14 mouse cellular contexts compared by ENCODE assay signal in the genomic region with DNA sequence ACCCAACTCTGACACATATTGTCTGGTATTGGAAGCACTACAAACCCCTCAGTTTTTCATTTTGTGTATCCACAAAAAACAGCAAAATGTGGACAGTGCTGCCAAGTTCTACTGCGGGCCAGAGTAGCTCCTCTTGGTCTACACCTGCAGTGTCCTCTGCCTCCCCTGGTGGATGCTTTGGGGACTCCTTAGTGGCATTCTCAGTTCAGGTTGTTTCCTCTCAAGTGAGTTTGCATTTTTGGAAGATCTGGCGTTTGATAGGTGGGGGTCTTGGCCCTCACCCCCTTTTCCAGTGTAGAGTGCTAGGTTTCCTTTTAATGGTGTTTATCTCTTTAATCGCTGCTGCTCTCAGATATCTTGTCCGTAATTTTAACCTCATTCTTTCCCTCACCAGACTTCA.
DNase-seq lines count a peak whose midpoint lies in the region; ATAC-seq and TF ChIP-seq lines count a peak whose summit lies in the region.
"Had no signal": no experiment of that assay in that cellular context is flagged by ENCODE, and none has a peak within 500 bp of the region (broad histone marks: within the 10 kb centered on the region; RNA-seq: fewer than 3 reads in every experiment).

No protein-coding gene starts in this region.

- H3K4me3 ChIP-seq in lung, embryonic 14.5 days (ENCODE audit: low read depth, low read length), result no peak overlapping the region
- no peak overlapping the region for H3K4me3 ChIP-seq in lung, adult 2 months (replicated peaks; ENCODE audit: extremely low read depth, low read depth, low read length)
- H3K4me3 ChIP-seq: forebrain, embryonic 13.5 days; midbrain, embryonic 12.5 days had no signal

- no peaks in the 10 kb centered on the region for H3K36me3 ChIP-seq in lung, embryonic 14.5 days (ENCODE audit: insufficient read depth)
- H3K36me3 ChIP-seq: G1E; midbrain, embryonic 12.5 days had no signal

- TF ChIP-seq CTCF in lung, embryonic 14.5 days (IDR thresholded peaks at IDR 0.05; ENCODE audit: low read depth), result peak; percentile 31
- TF ChIP-seq CTCF in lung, adult 2 months (IDR thresholded peaks at IDR 0.05; ENCODE audit: insufficient read depth, low read length), result no peak

- H3K27ac ChIP-seq in lung, embryonic 14.5 days (ENCODE audit: low read depth), result no peak overlapping the region
- H3K27ac ChIP-seq: forebrain, embryonic 13.5 days; midbrain, embryonic 12.5 days had no signal

- no peak overlapping the region for H3K9ac ChIP-seq in lung, embryonic 14.5 days
- H3K9ac ChIP-seq: forebrain, embryonic 13.5 days; midbrain, embryonic 12.5 days had no signal

- ATAC-seq in lung, embryonic 14.5 days (ENCODE audit: insufficient read depth), result no peak
- no peak for ATAC-seq in inflammation-experienced regulatory T-cells, adult 6 months
- no peak for ATAC-seq in megakaryocyte progenitor cell, adult 5-6 weeks (replicated peaks; ENCODE audit: poor library complexity)
- ATAC-seq: forebrain, embryonic 13.5 days had no signal

- WGBS in lung, embryonic 14.5 days, result 72% methylated on average over 4 of the region's 4 CpGs
- 75% methylated on average over 4 of the region's 4 CpGs for WGBS in lung, adult 2 months

- H3K9me3 ChIP-seq in lung, embryonic 14.5 days (ENCODE audit: low read depth, low read length), result no peaks in the 10 kb centered on the region
- H3K9me3 ChIP-seq: forebrain, embryonic 13.5 days; G1E; midbrain, embryonic 12.5 days had no signal

- no peaks in the 10 kb centered on the region for H3K4me1 ChIP-seq in lung, embryonic 14.5 days (ENCODE audit: insufficient read depth)
- no peaks in the 10 kb centered on the region for H3K4me1 ChIP-seq in lung, adult 2 months (ENCODE audit: control insufficient read depth, insufficient read depth, low read length)
- H3K4me1 ChIP-seq: forebrain, embryonic 13.5 days; midbrain, embryonic 12.5 days had no signal

- DNase-seq in heart, adult 11 months, result peak; percentile 61
- no peak for DNase-seq in heart, postnatal 4 days
- no peak for DNase-seq in lung, embryonic 14.5 days
- no peak for DNase-seq in lung, adult 2 months
- DNase-seq in CD8-positive naive resting alpha-beta T cell, adult 2 months (ENCODE audit: low read depth in 2 of 2, low spot score in 2 of 2), result peak; percentile 10 to 43
- peak; percentile 11 for DNase-seq in naive thymus-derived CD4-positive, alpha-beta T cell, adult 2 months (ENCODE audit: low read depth)
- DNase-seq: cerebellum, adult 11-12 months; heart, postnatal 36 days had no signal

- no peak overlapping the region for H3K4me2 ChIP-seq in lung, embryonic 14.5 days
- H3K4me2 ChIP-seq: forebrain, embryonic 13.5 days; heart, embryonic 11.5 days; midbrain, embryonic 12.5 days had no signal

- TF ChIP-seq POLR2A in lung, adult 2 months (IDR thresholded peaks at IDR 0.05; ENCODE audit: borderline replicate concordance, extremely low read depth, low read depth, low read length), result no peak

- no peaks in the 10 kb centered on the region for H3K27me3 ChIP-seq in lung, embryonic 14.5 days (ENCODE audit: insufficient read depth, low read length)
- H3K27me3 ChIP-seq: forebrain, embryonic 13.5 days; midbrain, embryonic 12.5 days had no signal

Comparison
In these comparisons a context has a peak if more than half of its experiments do, and no peak if none do; other contexts are left out.
1. DNase-seq: peak in heart, adult 11 months (single experiment), CD8-positive naive resting alpha-beta T cell, adult 2 months (2 of 2) and naive thymus-derived CD4-positive, alpha-beta T cell, adult 2 months (single experiment); none in heart, postnatal 4 days (single experiment), lung, embryonic 14.5 days (single experiment) and lung, adult 2 months (single experiment).